Mouse (Mus musculus) lung, adult 2 months (tissue): ENCODE data around the gene Esrrg. TPM values are rescaled to one million over a fixed set of nuclear protein-coding genes. Genes with fewer than 3 reads are reported as not detected.

Experiments used
- DNase-seq: peaks from one replicate; pipeline ENCODE4 v3.0.0; 2022
- H3K4me1 ChIP-seq: fragments of 200-500 bp; 2 replicates; pipeline ENCODE4 v1.6.1; 2011; ENCODE audit warnings: low read length; ENCODE audit not compliant: control insufficient read depth, insufficient read depth
- H3K4me3 ChIP-seq: fragments of 200-500 bp; replicated peaks from 2 replicates; pipeline ENCODE3; 2011; ENCODE audit warnings: low read depth, mild to moderate bottlenecking, control low read depth, low read length; ENCODE audit errors: extremely low read depth
- CTCF ChIP-seq: fragments of 200-500 bp; IDR thresholded peaks from 2 replicates; pipeline ENCODE4 v1.5.1; 2011; ENCODE audit warnings: mild to moderate bottlenecking, low read length, control low read depth; ENCODE audit not compliant: insufficient read depth
- POLR2A ChIP-seq: fragments of 200-500 bp; IDR thresholded peaks from 2 replicates; pipeline ENCODE4 v1.6.1; 2011; ENCODE audit warnings: low read depth, mild to moderate bottlenecking, control low read depth, low read length, borderline replicate concordance; ENCODE audit errors: extremely low read depth
- WGBS: fragments of 180-500 bp; shearing (Covaris S2); methylation state at CpG from one replicate; pipeline ENCODE4 v1.1.7; 2018; 5-methylcytosine and 5-hydroxymethylcytosine counted together
- polyA plus RNA-seq: library from polyadenylated mRNA; depleted of rRNA; stranded (reverse); fragments of >200 nt; gene quantifications from 2 replicates; pipeline ENCODE4 v1.2.3, GENCODE M21; 2012

Esrrg gene
- polyA plus RNA-seq, 1 experiment: 1.3 TPM

DNA sequence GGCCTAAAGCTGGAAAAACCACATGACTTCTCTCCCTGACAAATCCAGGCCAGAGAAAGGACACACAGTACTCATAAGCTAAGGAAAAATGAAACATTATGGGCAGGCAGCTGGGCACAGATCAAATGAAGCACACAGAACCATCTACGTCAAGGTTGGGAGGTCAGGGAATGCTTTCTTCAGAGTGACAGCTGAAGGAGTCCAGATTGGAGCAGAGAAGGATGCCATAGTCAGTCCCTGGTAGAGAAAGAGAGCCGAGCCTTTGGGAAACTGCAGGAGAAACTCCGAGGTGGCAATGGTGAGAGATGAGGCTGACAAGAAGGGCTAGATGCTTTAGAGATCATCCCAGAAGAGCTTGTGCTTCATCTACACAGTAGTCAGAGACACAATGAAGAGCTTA is 485.1 kb downstream of the Esrrg start:
- DNase-seq: no peak
- 72% methylated on average over 3 of the region's 3 CpGs for WGBS
- no peak overlapping the region for H3K4me3 ChIP-seq
- TF ChIP-seq CTCF: no peak
- no peak for TF ChIP-seq POLR2A
- no peaks in the 10 kb centered on the region for H3K4me1 ChIP-seq

DNA sequence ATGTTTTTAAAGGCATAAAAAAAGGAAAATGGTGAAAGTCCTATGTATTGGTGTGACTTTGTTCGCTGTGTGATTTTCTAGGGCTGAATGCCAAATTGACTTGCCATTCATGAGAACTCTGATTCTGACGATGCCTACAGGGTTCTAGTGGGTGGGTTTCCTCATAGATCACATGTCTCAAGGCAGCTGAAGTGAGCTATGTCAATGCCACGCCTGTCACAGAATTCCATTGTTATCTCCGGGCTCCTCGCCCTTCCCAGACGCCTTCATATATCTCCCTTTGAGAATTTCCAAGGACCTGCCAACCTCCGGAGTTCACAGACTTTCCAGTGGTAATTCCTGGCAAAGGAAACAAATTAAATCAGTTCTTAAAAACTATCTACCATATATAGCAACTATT is 493.2 kb downstream of the Esrrg start:
- Histone ChIP-seq H3K4me1 (no peaks in the 10 kb centered on the region), H3K4me3 (no peak overlapping the region)
- DNase-seq: no peak
- TF ChIP-seq CTCF: no peak
- TF ChIP-seq POLR2A: no peak
- WGBS: 44% methylated on average over 7 of the region's 7 CpGs

DNA sequence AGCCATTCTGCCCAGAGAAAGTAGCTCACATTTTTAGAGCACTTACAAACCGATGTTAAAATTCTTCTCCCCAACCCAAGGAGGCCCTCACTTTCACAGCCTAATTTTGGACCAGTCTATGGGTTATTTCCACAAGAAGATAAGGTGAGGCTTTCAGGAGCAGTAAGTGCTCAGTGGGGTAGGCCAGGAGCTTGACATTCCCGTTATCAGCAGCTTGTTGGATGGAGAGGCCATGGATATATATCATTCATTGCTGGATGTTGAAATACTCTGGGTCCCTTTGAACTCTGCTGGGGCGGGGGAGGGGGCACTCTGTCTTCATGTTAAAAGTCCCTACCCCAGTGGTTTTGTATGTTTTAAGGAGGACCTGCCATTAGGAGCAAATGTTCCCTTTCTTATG is 494.6 kb downstream of the Esrrg start:
- TF ChIP-seq CTCF (no peak), POLR2A (no peak)
- DNase-seq: no peak
- WGBS: 43% methylated on average over 3 of the region's 3 CpGs
- Histone ChIP-seq H3K4me1 (no peaks in the 10 kb centered on the region), H3K4me3 (no peak overlapping the region)

DNA sequence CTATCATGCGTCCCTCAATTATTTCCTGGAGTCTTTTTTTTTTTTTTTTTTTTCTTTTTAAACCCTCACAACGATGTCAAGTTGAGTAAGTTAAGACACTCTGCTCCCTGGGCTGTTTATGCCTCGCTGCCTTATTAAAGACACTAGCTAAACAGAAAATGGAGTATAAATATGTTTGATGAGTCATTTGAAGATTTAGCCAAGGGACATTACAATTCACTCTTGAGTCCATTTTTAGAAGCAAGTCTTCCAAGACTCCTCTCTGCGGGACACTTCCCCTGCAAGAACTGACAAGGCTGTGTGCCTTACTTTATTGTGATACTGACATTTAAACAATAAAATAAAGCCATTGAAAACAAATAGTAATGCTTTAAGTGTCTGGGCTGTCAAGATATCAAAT is 496.9 kb downstream of the Esrrg start:
- WGBS: 49% methylated on average over 4 of the region's 4 CpGs
- Histone ChIP-seq H3K4me3 (no peak overlapping the region), H3K4me1 (no peaks in the 10 kb centered on the region)
- DNase-seq: no peak
- TF ChIP-seq CTCF: no peak
- no peak for TF ChIP-seq POLR2A

DNA sequence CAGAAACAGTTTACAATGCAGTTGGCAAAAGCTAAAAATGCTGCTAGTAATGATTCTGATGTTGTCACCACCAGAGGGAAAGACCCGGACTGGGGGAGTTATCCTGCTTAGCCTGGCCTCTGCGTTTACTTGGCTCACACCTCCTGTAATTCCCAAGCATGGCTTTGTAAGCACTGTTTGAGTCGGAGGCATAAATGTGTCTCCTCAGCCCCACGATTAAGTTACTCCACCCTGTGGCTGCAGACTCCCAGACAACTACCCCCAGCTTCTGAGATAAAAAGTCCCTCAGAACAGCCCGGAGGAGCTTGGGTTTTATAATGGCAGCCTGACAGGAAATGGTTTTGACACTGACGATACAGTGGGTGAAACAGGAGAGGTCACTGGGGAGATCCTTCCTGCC is 499.4 kb downstream of the Esrrg start:
- TF ChIP-seq POLR2A: no peak
- TF ChIP-seq CTCF: no peak
- 23% methylated on average over 6 of the region's 6 CpGs for WGBS

DNA sequence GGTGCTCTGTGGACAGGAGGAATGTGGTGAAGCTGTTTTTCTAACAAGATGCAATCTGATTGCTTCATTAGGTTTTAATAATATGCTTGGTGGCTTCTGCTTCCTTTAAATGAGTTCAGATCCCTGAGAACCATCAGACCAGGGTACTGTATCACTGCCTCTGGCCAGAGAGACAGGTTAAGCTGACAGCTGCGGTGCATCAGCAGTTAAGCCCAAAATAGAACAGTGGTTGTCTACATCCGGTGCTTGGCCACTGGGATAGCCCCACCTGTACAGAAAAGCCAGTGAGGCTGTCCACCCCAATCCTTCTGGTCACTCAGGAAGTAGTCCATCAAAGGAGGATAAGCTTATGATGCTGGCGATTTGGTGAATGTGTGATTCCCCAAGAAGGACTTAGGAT is 503.0 kb downstream of the Esrrg start:
- no peak for DNase-seq
- no peak overlapping the region for H3K4me3 ChIP-seq
- 49% methylated on average over 3 of the region's 3 CpGs for whole genome bisulfite sequencing
- H3K4me1 ChIP-seq: no peaks in the 10 kb centered on the region
- TF ChIP-seq CTCF (no peak), POLR2A (no peak)

More for the DNA sequence above, 499.4 kb downstream of the Esrrg start:
- no peak overlapping the region for H3K4me3 ChIP-seq
- no peaks in the 10 kb centered on the region for H3K4me1 ChIP-seq
- DNase-seq: no peak

DNA sequence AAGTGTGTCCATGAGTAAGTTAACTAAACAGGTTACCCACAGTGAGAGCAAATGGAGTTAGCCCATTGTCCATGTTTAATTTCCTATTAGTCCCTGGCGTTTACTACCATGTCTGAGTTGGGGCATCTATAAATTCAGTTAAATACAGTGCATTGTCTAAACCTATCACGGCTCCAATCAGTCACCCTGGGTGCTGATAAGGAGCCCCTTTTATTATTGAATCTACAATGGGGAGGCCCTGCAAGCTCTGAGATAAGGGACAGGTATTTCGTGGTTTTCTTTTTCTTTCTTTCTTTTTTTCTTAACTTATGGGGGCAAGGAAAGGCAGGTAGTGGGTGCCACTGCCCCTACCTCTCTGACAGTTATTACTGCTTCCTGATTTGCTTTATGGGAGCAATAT is 504.6 kb downstream of the Esrrg start:
- no peak for TF ChIP-seq CTCF
- no peak for TF ChIP-seq POLR2A
- WGBS: 56% methylated on average over 3 of the region's 3 CpGs
- DNase-seq: no peak
- no peaks in the 10 kb centered on the region for H3K4me1 ChIP-seq
- H3K4me3 ChIP-seq: no peak overlapping the region

DNA sequence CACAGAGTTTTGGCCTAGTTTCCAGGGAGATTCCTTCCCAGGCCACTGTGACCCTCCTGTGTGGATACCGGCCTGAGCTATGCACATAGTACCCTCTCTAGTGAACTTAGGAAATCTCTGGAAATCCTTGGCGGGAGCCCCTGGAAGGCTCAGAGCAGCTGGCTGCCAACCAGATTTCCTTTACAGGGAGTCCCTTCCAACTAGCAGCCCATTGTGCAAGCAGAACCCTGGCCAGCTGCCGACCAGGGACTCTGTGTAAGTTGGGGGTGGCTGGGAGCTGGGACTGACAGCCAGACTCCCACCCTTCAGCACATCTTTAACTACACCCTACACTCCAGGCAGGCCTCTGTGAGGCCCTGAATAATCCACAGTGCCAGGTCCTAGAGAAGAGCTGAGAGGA is 509.5 kb downstream of the Esrrg start:
- Histone ChIP-seq H3K4me3 (no peak overlapping the region), H3K4me1 (no peaks in the 10 kb centered on the region)
- 15% methylated on average over 3 of the region's 3 CpGs for WGBS
- DNase-seq: peak; percentile 50
- TF ChIP-seq POLR2A (no peak), CTCF (no peak)

DNA sequence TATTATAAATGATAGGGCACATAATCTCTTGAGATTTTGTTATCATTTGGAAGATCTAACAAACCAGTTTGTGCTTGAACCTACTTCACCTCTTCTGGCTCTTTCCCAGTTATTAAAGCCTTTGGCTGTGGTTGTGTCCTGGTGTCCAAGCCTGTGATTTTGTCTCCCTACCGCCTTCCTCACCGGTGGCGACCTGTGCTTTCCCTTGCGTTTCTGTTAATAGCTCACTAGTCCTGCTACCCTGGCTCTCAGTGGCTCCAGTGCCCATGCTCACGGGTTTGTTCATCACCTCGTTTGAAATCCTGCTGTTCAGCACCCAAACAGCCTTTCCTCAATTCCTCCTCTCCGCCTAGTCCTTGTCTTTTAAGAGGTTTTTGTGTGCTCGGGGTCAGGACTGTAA is 511.2 kb downstream of the Esrrg start:
- TF ChIP-seq CTCF (no peak), POLR2A (no peak)
- DNase-seq: no peak
- 80% methylated on average over 8 of the region's 8 CpGs for WGBS
- H3K4me3 ChIP-seq: no peak overlapping the region
- no peaks in the 10 kb centered on the region for H3K4me1 ChIP-seq

DNA sequence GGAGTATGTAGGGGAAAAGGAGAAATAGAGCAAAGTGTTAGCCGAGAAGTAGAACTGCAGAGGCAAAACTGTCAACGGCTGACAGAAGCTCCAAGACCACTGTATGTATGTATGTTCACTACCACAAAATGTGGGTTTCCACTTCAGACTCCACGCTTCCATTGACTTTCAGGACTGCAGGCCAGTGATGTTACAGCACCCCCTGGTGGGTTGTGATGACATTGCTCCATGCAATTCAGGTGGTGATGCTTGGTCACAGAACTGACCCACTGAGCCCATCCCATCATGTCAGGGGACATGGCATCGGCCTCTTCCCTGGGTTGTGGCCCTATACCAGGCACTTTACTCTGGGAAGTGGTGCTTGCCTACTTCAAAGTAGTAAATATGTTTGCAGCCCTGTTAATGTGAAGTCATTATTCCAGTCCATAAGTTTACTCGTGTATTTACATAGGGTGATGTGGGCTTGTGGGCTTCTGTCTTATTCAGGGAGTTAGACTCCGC is 517.0 kb downstream of the Esrrg start:
- TF ChIP-seq POLR2A (no peak), CTCF (peak; percentile 28; the same call in 1 of the 2 replicates)
- Histone ChIP-seq H3K4me1 (no peaks in the 10 kb centered on the region), H3K4me3 (no peak overlapping the region)
- 87% methylated on average over 6 of the region's 6 CpGs for WGBS
- no peak for DNase-seq
